Mouse (Mus musculus): ENCODE data around the gene Axin2.

DNA sequence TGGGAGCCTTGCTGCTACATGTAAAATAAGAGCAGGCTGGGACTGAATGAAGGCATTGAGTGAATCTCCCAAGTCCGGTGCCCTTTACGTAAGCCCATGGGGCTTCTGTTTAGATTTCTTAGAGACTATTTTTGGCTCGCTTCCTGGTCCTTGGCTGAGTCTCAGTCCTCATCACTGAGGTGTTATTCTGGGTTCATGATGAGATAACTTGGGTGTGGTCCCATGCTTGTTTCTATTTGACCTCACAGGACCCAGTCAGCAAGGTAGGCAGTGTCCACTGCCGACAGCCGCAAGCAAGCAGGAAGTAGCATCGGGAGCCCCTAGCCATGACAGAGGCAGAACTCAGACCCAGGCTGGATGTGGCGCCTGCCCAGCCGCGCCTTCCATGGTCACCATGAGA lies 13.7 kb downstream of the Axin2 start:
- TF ChIP-seq CTCF (IDR thresholded peaks at IDR 0.05; ENCODE audit: low read depth) (no peak), EP300 (IDR thresholded peaks at IDR 0.05; ENCODE audit: low read depth) (no peak)

Measured in liver, postnatal 0 days (tissue).